Mouse (Mus musculus): ENCODE results near the gene Capza1. TPM values are rescaled to one million over a fixed set of nuclear protein-coding genes. Genes with fewer than 3 reads are reported as not detected.

The Capza1 gene
- total RNA-seq, 2 experiments from 2014 or later: 34.5 to 40.5 TPM

DNA sequence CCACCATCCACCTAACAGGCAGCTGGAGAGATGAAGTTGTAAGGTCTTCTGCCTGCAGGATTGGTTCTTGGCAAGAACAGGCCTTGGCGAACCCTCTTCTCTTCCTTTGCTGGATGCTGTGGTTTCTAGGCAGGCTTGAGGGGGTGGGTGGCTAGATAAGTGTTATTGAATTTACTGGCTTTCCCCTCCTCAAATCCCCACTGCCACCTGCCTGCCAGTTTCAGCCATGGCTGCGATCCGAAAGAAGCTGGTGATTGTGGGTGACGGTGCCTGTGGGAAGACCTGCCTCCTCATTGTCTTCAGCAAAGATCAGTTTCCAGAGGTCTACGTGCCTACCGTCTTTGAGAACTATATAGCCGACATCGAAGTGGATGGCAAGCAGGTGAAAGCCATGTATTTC is 72.6 kb downstream of the Capza1 start:
- intact Hi-C loops (cut with DNase I): no loop called here

DNA sequence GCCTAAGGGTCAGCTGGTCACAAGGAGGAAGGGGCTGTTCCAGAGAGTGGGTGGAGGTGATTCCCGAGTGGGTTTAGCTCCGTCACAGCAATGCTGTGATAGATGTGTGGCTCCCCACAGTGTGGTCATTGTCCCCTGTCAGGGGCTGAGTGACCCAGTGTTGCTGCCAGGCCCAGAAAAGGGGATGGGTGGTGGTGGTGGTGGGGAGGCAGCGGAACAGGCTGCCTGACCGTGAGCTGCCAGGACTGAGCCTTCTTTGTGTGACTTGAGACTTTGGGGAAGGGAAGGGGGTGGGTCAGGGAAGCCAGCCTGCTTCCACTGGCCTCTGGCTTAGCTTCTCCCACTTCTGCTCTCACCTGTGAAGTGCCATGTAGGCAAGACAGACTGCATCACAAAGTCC is 73.3 kb downstream of the Capza1 start:
- peak in 1 of 2 experiments; percentile 26 for DNase-seq (ENCODE audit: low spot score in 2 of 2)
- intact Hi-C loops (cut with DNase I): no loop called here

More for the DNA sequence above, 72.6 kb downstream of the Capza1 start:
- DNase-seq (ENCODE audit: low spot score in 2 of 2): peak in 1 of 2 experiments; percentile 71

DNA sequence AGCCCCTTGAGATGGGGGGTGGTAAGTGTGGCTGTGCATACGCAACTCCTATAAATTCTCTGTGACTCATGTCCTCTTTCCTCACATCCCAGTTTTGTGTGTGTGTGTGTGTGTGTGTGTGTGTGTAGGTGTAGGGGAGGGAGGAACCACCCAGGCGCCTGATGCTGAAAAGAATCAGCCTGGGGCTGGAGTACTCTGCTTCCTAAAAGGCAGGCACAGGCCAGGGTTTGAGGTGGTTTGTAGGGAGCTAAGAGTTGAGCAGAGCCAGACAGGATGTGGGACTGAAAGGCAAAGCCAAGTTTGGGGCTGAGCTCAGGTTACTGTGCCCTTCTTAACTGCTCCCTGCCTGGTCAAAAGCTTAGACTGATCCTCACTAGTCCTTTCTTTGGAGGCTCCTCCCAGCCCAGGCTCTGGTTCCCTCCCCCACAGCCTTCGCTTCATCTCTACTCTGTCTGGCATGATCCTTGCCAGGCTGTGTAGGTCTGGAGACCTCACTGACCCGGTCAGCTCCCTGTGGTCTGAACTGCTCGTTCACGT is 73.8 kb downstream of the Capza1 start:
- DNase-seq (ENCODE audit: low spot score in 2 of 2): peak; percentile 49 to 84
- intact Hi-C loops (cut with DNase I): no loop called here

DNA sequence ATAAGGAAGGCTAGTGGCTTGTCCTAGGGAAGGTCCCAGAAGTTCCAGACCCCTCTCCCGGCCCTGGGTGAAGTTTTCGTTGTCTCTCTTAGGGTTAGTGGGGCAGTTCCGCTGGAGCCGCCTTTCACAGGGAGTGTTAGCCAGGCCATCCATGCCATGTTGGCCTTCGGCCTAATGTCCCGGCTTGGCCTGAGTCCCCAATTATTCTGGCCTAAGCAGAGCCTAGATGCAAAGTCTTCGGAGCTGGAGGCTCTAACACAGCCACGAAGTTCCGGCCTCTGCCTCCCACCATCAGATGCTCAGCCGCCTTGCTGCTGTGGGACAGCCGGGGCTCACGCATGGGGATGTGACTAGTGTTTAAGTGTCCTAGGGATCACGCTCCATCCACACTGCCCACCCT is 74.5 kb downstream of the Capza1 start:
- DNase-seq (ENCODE audit: low spot score in 2 of 2): peak in 1 of 2 experiments; percentile 37
- intact Hi-C loops (cut with DNase I): loop anchor here (2.0 to 5.0 kb wide), 2 partner anchors 75 to 177 kb away; partner anchors contain the start of genes Capza1 and St7l

DNA sequence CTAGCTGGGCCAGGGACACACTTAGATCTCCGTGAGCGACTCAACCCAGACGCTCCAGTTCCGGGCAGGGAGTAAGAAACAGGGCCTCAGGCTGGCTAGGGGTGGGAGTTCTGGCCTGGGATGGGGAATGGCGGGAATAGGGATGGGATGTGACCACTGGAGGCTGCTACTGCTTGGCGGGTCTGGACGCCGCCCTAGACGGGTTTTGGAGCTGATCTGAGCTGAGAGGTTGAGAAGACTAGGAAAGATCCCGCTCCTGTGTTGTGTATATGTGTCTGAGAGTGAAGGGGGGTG is 75.0 kb downstream of the Capza1 start:
- DNase-seq (ENCODE audit: low spot score in 2 of 2): no peak
- intact Hi-C loops (cut with DNase I): loop anchor here (2.0 to 5.0 kb wide), 2 partner anchors 76 to 178 kb away; partner anchors contain the start of genes Capza1 and St7l

DNA sequence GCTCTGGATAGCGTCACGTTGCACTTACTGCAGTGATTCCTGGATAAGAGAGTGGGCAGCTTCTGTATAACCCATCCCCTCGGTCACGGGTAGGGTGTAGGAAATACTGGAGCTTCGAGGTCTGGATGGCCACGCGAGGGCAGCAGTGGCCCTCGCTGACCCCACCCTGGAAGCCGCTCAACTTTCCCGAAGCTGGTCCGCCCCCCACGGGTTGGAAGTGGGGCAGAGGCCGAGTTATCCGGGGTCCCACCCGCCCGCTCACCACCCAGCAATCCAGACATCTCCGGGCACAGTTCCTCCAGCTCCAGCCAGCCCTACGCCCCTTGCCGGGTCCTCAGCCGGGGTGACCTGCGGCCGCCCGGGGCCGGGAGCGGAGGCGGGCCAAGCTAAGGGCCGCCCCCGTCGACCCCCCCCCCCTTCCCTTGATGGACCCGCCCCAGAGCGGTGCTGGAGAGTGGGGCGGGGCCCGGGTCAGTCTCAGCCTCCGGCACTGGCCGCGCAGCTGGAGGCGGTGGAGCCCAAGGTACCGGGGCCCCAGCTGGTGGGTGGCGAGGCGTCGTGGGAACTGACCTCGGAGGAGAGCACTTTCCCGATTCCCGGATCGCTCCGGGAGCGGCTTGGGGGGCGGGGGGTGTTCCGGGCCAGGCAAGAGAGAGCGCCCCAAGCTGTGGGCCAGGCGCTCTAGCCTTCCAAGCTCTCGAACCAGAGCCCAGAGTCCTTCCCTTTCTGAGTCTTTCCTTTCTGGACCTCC is 75.6 kb downstream of the Capza1 start:
- peak; percentile 56 for DNase-seq (ENCODE audit: low spot score in 2 of 2)
- intact Hi-C loops (cut with DNase I): loop anchor here (1.0 to 5.0 kb wide), 3 partner anchors 76 to 271 kb away; partner anchors contain the start of genes Capza1 and St7l

DNA sequence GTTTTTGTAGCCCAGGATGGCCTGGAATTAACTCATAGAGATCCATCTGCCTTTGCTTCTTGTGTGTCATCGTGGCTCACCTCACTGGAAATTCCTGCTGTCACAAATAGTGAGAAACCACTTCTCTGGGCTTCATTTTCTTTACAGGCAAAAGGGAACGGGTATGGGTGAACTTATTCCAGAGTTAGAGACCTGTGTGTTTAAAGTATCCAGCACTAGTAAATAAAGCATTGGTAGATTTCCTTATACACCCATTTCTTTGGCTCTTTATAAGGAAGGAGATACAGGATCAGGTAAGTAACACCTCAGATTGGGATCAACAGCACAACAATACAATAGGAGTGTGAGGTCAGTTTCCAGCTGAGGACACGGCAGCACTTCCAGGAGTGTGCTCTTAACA is 76.2 kb downstream of the Capza1 start, which contains the start of gene Rhoc:
Rhoc (plus strand) TSS at position 301 of the 400 bp plus-strand sequence.
- no peak for DNase-seq (ENCODE audit: low spot score in 2 of 2)
- intact Hi-C loops (cut with DNase I): loop anchor here (1.0 to 5.0 kb wide), 3 partner anchors 77 to 271 kb away; partner anchors contain the start of genes Capza1 and St7l

DNA sequence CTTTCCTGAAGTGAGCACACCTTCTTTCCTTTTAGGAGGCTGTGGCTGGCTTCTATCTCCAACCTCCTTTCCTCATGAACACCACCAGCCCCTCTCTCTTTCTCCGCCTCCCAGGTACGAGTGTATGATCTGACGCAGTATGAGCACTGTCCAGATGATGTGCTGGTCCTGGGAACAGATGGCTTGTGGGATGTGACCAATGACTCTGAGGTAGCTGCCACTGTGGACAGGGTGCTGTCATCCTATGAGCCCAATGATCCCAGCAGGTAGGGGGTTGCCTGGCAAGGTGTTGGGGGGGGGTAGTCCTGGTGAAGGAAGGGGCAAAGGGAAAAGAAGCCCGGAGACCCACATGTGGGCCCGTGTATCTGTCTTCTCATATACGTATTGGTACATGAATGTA is 79.0 kb downstream of the Capza1 start:
- DNase-seq (ENCODE audit: low spot score in 2 of 2): no peak
- intact Hi-C loops (cut with DNase I): loop anchor here (5.0 kb wide), 1 partner anchor 182 kb away; no protein-coding TSS in a partner anchor

DNA sequence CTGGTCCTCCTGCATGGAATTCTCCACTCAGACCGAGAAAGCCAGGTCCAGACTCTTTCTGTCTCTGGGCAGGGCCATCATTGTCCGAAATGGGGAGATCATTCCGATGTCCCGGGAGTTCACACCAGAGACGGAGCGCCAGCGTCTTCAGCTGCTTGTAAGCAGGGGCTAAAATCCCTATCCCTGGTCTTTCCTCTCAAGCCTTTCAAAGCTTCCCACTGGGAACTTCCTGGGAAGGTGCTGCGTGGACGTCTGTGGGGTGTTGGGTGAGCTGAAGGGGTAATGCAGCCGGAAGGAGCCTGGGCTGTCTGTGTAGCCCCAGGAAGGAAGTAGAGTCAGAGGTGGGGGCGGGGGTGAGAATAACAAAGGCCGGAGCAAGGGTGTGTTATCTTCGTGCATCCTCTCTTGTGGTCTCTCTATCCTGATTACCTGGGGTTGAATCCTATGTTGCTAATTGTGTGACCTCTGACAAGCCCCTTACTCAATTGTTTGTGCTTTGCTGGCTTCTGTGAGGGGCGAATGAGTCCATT is 80.3 kb downstream of the Capza1 start:
- DNase-seq (ENCODE audit: low spot score in 2 of 2): no peak
- intact Hi-C loops (cut with DNase I): no loop called here

DNA sequence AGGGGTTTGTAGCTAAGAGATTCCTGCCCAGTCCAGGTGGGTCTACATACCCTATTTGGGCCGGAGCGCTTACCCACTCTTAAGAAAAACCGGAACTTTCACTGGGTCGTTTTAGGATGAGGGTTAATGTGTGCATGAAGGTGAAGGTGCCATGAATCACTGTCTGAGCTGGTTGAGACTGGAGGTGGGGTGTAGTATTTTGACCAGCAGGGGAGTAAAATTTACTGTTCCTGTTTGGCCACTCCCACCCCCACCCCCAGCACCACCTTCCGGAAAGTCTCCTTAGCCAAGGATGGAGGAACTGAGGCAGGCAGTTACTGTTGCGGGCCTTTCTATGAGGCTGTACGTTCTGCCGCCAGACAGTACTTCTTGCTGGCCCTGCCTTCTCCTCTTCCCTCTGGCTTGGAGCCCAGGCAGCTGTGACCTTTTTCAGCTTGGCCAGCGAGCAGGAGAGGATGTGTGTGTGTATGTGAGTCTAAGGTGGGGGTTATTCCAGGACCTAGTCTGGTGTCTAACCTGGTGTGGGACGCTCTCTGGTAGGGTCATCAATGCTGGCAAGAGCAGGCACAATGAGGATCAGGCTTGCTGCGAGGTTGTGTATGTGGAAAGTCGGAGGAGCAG is 82.1 kb downstream of the Capza1 start:
- intact Hi-C loops (cut with DNase I): no loop called here
- no peak for DNase-seq (ENCODE audit: low spot score in 2 of 2)

DNA sequence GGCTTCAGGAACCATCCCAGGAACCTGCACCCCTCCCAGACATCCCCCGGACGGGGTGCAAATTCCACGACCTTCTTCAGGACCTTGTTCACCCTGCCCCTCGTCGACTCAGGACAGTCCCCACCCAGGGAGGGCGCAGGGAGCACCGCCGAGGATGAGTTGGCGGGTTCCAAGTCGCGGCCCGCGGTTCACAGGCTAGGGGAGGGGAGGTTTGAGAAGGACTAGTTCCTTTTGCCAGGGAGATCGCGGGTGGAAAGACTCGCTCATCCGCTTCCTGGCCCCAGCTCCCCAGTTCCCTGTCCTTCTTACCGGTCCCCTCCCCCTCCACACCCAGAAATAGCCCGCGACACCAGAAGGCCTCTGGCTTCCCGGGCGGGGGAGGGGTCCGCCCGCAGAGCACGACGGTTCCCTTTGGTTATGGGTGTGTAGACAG is 82.8 kb downstream of the Capza1 start, which contains the start of gene Fam19a3:
Fam19a3 (minus strand) TSS at position 370 of the 433 bp plus-strand sequence.
- no peak for DNase-seq (ENCODE audit: low spot score in 2 of 2)

DNA sequence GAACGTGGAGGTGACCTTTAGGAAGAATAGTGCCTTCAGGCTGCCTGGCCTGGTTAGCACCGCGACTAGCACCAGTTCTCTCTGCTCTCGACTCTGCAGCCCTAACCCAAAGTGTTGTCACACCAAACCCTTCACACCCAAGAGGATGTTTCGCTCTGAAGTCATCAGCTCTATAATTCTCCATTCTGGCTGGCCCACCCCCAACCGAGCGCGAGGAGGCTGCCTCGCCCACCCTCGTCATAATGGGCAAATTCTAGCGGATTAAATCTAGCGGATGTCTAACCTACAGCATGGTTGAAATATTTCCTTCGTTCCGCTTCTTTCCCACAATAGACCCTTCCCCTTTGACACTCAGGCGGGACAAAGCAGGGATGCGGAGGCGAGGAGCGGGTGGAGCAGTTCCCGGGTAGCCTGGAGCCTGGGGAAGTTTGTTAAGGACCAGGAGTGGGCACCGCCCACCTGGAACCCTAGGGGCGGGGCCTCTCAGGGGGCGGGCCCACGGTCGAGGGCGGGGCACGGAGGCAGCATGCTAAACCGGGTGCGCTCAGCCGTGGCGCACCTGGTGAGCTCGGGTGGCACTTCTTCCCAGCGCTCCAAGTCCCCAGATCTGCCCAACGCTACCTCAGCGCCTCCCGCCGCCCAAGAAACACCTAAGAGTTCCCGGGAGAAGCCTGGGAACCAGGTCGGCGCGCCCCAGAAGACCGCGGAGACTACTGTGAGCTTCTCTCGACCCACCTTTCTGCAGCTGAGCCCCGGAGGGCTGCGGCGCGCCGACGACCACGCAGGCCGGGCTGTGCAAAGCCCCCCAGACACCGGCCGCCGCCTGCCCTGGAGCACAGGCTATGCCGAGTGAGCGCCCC is 83.5 kb downstream of the Capza1 start, which contains the start of gene Ppm1j:
Ppm1j (plus strand) TSS at position 496 of the 860 bp plus-strand sequence.
- DNase-seq (ENCODE audit: low spot score in 2 of 2): no peak
- intact Hi-C loops (cut with DNase I): no loop called here

More for the DNA sequence above, 82.8 kb downstream of the Capza1 start, which contains the start of gene Fam19a3:
- intact Hi-C loops (cut with DNase I): no loop called here

DNA sequence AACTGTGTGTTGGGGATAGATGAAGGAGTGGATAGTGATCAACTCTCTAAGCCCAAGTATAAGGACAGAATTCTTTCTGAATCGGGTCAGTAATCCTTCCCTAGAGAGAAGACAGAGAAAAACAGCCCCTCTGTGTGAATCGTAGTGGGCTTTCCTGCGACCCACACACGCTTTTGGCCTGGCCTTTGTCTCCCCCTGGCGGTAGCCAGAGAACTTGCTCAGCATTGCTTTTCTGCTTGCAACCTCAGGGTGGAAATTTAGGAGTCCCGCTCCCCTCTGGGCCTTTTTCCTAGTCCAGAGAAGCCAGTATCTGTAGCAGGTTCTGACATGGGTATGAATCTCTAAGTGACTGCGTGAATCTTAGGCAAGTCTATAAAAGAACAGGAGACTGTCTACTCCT is 84.4 kb downstream of the Capza1 start:
- DNase-seq (ENCODE audit: low spot score in 2 of 2): peak in 1 of 2 experiments; percentile 39
- intact Hi-C loops (cut with DNase I): loop anchor here (2.0 kb wide), 1 partner anchor 65 kb away; no protein-coding TSS in a partner anchor

DNA sequence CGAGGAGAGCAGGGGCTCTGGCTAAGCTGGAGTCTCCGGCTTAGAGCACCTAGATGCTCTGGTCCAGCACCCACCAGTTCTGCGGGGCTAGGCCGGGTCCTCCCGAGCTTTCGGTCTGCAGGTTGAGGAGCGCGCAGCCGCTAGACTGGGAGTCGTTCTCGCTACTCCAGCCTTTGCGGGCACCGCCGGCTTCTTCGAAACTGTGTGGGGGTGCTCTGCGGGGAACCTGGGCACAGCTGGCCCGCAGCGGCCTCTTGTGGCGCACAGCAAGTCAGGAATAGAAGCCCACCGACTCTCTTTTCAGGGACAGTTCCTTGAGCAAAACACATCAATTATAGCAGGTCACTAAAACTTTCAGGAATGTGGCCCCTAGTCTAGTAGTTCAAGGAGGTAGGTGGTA is 87.0 kb downstream of the Capza1 start:
- intact Hi-C loops (cut with DNase I): no loop called here

DNA sequence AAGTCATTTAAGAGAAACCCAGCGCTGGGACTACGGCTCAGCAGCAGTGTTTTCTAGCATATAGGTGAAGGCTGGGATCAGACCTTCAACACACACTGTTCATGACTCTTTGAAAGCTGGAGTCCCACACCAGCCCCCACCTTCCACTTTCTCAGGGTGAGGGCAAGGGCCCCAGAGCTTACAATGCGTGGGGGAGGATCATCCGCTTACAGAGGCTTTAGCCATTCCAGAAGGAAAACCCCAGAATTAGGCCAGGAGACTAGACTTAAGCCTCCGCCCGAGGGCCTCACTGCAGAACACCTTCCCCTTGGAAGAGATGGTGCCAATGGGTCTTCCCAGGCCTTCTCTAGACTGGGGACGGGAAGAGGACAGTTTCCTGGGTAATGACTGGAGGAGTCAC is 91.0 kb downstream of the Capza1 start:
- intact Hi-C loops (cut with DNase I): loop anchor here (5.0 kb wide), 1 partner anchor 284 kb away; no protein-coding TSS in a partner anchor
- no peak for DNase-seq (ENCODE audit: low spot score in 2 of 2)

More for the DNA sequence above, 87.0 kb downstream of the Capza1 start:
- DNase-seq (ENCODE audit: low spot score in 2 of 2): no peak
